Mouse (Mus musculus): ENCODE results near the gene Mindy2. TPM values are rescaled to one million over a fixed set of nuclear protein-coding genes. Genes with fewer than 3 reads are reported as not detected.
"Not testable (repeated sequence)": the region's sequence is repeated elsewhere in the genome, so short reads cannot be mapped to it uniquely, and the experiment has no call there.

Mindy2 gene
- total RNA-seq, 2 experiments from 2014 or later = 35.7 to 37.9 TPM

DNA sequence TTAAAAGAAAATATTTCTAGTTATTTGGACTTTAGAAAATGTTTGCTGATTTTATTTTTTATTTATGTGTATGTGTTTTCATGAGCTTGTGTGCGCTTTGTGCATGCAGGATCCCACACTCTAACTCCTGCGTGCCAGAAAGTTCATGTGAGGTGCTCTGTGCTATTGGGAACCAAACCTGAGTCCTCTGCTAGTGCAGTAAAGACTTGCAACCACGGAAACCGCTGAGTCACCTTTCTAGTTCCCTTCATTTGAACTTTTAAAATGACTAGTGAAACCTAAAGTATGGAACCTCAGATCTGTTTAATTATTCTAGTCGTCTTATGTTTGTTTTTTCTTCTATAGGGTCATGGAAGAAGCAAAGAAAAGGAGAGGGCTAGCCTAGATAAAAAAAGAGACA is 76.0 kb downstream of the Mindy2 start:
- no peak for DNase-seq

DNA sequence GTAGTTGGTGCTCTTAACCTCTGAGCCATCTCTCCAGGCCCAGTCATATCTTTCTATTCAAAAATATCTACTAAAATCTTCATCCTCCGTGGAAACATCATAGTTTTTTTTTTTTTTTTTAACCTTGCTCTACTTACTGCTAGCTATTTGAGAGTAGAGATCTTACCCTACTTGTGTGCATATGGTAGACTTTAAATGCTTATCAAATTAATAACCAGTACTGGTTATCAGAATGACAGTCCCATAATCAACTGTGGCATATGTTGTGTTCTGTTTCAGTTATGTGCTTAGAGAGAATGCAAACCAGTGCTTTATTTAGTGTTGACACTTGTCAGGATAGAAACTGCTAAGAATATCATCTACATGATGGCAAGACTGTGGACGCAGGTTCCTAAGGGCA is 78.9 kb downstream of the Mindy2 start:
- DNase-seq = no peak

DNA sequence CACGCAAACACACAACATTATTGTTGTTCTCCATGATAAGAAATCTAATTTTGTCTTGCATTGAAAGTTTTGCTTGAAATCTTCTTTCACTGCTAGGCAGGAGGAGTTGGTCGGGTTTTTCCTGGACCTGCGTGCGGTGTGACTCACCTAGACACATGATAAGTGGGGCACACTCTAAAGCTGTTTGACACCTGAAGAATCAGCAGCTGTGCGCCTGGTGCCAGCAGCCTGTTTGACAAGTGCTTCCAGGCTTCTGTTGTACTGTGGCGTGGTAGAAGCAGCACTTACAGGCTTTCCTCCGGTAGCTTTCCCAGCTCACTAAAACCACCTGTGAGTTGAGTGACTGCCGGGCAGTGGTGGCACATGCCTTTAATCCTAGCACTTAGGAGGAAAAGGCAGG is 86.6 kb downstream of the Mindy2 start:
- no peak for DNase-seq

DNA sequence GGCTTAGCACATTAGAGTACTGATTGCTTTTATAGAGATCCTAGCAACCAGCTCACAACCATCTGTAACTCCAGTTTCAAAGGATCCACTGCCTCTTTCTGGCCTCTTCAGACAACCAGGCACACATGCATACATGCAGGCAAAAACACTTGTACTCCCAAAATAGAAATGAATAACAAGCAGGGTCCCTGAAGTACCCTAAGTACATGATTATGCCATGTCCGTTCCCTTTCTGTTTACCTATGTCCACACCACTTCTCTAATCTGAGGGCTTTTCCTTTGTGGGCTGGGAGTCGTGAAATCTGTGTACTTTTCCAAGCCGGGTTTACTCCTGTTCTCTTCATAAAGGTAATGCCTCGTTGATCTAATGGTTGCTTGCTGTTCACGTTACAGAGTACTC is 89.3 kb downstream of the Mindy2 start:
- DNase-seq = no peak

DNA sequence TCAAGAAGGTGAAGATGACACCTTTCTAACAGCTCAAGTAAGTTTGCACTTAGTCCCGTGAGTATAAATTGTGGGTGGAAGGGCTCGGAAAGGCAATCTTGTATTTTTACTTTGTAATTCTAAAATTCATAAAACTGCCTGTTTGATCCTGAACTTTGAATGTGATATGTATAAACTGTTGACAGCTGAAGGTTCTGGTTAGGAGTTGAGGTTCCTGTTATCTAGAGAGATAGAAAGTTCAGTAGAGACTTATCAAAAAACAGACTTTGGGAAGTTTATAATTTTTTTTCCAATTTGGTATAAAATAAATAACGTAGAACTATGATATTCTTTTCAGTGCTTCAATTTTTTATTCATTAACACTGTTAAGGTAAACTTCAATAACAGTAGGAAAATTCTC is 94.1 kb downstream of the Mindy2 start:
- no peak for DNase-seq

DNA sequence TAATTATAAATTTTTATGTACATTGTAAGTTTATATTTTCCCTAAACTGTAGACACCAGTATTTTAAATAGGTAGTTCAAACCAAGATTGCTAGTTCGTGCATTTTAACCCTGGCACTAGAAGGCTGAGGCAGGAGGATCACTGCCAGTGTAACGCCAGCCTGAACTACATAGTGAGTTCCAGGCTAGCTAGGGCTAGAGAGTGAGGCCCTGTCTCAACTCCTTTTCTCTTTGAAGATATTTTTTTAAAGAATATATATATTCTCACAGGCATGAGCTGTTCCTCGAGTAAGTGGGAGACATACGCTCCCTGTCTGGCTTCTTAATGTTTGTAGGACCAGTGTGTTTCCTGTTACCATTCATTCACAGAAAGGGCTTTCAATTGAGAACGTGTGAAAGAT is 100.2 kb downstream of the Mindy2 start:
- DNase-seq = no peak

DNA sequence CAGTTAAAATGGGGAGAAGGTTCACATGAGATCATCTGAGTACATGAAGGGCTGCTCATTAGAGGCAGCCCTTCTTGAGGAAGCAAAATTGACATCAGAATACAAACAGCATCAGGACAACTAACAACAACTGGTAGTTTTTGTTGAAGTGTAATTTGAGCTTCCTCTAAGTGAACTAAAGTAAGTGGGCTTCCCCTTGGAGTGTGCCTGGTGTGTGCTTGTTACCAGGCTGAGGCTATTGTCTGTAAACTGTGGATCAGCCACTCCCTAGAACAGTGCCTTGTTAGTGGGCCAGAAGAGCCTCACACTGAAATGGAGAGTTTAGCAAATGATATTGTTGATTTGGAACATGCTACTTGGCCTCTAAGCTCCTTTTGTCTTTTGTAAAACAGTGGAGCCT is 101.5 kb downstream of the Mindy2 start:
- no peak for DNase-seq

DNA sequence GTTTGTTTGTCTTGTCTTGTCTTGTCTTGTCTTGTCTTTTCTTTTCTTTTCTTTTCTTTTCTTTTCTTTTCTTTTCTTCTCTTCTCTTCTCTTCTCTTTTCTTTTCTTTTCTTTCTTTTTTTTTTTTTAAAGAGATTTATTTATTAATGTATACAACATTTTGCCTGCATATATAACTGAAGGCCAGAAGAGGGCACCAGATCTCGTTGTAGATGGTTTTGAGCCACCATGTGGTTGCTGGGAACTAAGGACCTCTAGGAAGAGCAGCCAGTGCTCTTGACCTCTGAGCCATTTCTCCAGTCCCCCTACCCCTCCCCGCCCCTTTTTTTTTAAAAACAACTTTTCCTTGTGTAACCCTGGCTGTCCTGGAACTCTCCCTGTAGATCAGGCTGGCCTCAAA is 104.7 kb downstream of the Mindy2 start:
- not testable (repeated sequence) for DNase-seq

DNA sequence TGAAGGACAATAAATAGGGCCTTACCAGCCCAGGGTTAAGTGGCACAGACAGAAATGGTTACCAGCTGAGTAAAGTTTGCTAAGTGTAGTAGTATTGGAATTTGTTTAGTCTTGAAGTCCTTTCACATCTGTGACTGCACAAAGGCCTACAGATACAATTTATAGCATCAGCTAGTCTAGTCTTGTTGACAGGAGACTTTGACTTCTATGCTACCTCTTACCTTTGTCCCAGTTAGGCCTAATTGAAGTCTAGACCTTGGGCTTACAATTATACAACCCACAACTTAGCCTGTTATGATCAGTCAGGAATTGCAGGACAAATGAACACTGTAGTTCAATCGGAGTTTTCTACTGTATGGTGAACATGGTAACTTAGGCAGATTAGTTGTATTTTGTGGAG is 105.5 kb downstream of the Mindy2 start:
- DNase-seq = no peak

Other genes with a start within 250 kb of the Mindy2 start
- gene Ccnb2, start 235.6 kb downstream of the Mindy2 start, total RNA-seq (2021) = under 1 TPM; 0.54 to 0.67 TPM
- gene Rnf111, start 153.4 kb downstream of the Mindy2 start, total RNA-seq (2021) = 10 to 100 TPM; 20.1 to 20.2 TPM
- gene Sltm, start 114.4 kb downstream of the Mindy2 start, total RNA-seq (2021) = 10 to 100 TPM; 19.4 to 20.9 TPM
- under 1 TPM; 0.32 to 0.41 TPM for gene Gm10642, start 923 bp downstream of the Mindy2 start, total RNA-seq (2021)
- 10 to 100 TPM; 37.7 to 38.3 TPM for gene Adam10, start 21.8 kb upstream of the Mindy2 start, total RNA-seq (2021)

All from heart, adult 18-20 months (tissue).